Mouse (Mus musculus) limb, embryonic 12.5 days (tissue): ENCODE data around the gene Igfals. TPM values are rescaled to one million over a fixed set of nuclear protein-coding genes. Genes with fewer than 3 reads are reported as not detected.
A peak's percentile ranks its signal among the peaks of the same experiment; 100 is the strongest.

ENCODE experiments used
- ATAC-seq: fragments of 200-750 bp; cut with Nextera tagmentation; 2 replicates; pipeline ENCODE4 v1.8.0; 2017; ENCODE audit warnings: low read depth, moderate TSS enrichment; ENCODE audit not compliant: insufficient number of reproducible peaks, insufficient read depth, low FRiP score, low TSS enrichment
- H3K27ac ChIP-seq: fragments of 300-500 bp; sonication (generic); 2 replicates; pipeline ENCODE4 v1.5.1; 2016; ENCODE audit warnings: mild to moderate bottlenecking, moderate library complexity
- H3K27me3 ChIP-seq: fragments of 300-500 bp; sonication (generic); 2 replicates; pipeline ENCODE4 v1.6.1; 2016; ENCODE audit warnings: mild to moderate bottlenecking, moderate library complexity
- H3K36me3 ChIP-seq: fragments of 300-500 bp; sonication (generic); 2 replicates; pipeline ENCODE4 v1.6.1; 2016; ENCODE audit warnings: mild to moderate bottlenecking, moderate library complexity
- H3K4me1 ChIP-seq: fragments of 300-500 bp; sonication (generic); replicated peaks from 2 replicates; pipeline ENCODE4 v1.6.1; 2016
- H3K4me2 ChIP-seq: fragments of 300-500 bp; sonication (generic); 2 replicates; pipeline ENCODE4 v1.6.1; 2016; ENCODE audit warnings: mild to moderate bottlenecking, moderate library complexity
- H3K4me3 ChIP-seq: fragments of 300-500 bp; sonication (generic); replicated peaks from 2 replicates; pipeline ENCODE4 v1.5.1; 2016; ENCODE audit warnings: mild to moderate bottlenecking
- H3K9ac ChIP-seq: fragments of 300-500 bp; sonication (generic); replicated peaks from 2 replicates; pipeline ENCODE4 v1.6.1; 2016; ENCODE audit warnings: mild to moderate bottlenecking, moderate library complexity
- H3K9me3 ChIP-seq: fragments of 300-500 bp; sonication (generic); 2 replicates; pipeline ENCODE4 v1.6.1; 2016; ENCODE audit warnings: mild to moderate bottlenecking, moderate library complexity
- WGBS: fragments of 180-500 bp; shearing (Covaris S2); methylation state at CpG from one replicate; pipeline ENCODE4 v1.1.7; 2016; 5-methylcytosine and 5-hydroxymethylcytosine counted together
- polyA plus RNA-seq: library from polyadenylated mRNA; unstranded; fragments of >200 nt; fragmentation: Nextera tagmentation; extraction: Ambion mirVana; gene quantifications from 2 replicates; pipeline ENCODE4 v1.2.1, GENCODE M21; 2016

The Igfals gene
- polyA plus RNA-seq, 1 experiment from 2014 or later: 0.43 TPM

- H3K4me2 ChIP-seq: peak overlapping the region; percentile 89
- no peak for ATAC-seq
These were observed 17.2 kb upstream of the Igfals start for GRCm38 (mm10) chr17:24848600-24849031.

DNA sequence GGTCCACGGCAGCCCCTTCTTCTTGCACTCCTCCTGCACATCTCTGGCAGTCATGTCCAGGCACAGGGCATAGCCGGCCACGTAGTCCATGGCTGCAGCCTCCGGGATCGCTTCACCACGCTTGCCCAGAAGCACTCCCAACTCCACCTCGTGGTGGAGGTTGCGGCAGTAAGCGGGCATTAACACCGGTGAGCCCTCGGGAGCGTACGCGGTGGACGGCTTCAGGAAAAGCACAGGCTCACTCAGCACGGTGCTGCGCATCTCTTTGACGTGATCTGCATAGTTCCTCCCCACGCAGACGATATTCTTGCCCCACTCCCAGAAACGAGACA lies 16.1 kb upstream of the Igfals start:
- peak overlapping the region; percentile 94 for H3K27ac ChIP-seq
- no peaks in the 10 kb centered on the region for H3K9me3 ChIP-seq
- peaks cover 13% of the 10 kb centered on the region for H3K36me3 ChIP-seq
- peak overlapping the region; percentile 69 for H3K4me3 ChIP-seq
- ATAC-seq: no peak; the same call in 1 of the 2 replicates
- H3K9ac ChIP-seq: peak overlapping the region; percentile 74
- H3K27me3 ChIP-seq: peaks cover 20% of the 10 kb centered on the region
- peaks cover 22% of the 10 kb centered on the region for H3K4me1 ChIP-seq
- H3K4me2 ChIP-seq: peak overlapping the region; percentile 89
- WGBS: under 1% methylated on average over 21 of the region's 21 CpGs

More at GRCm38 (mm10) chr17:24848600-24849031, 17.2 kb upstream of the Igfals start:
- Histone ChIP-seq H3K9ac (0 out of 2 replicates have a peak overlapping the region, but pooled peaks have one; percentile 27), H3K4me3 (peak overlapping the region; percentile 69; the same call in 1 of the 2 replicates), H3K9me3 (no peaks in the 10 kb centered on the region), H3K27ac (no peak overlapping the region), H3K4me1 (peaks cover 22% of the 10 kb centered on the region), H3K27me3 (peaks cover 27% of the 10 kb centered on the region), H3K36me3 (peaks cover 9% of the 10 kb centered on the region)

GRCm38 (mm10) chr17:24850065-24850772 lies 15.6 kb upstream of the Igfals start, which contains the start of gene Fahd1:
Fahd1 (minus strand) TSS chr17:24850364.
- peaks cover 14% of the 10 kb centered on the region for H3K36me3 ChIP-seq
- H3K4me2 ChIP-seq: peak within 1 kb of the TSS; percentile 89
- H3K4me3 ChIP-seq: peak within 1 kb of the TSS; percentile 69
- peak; percentile 100 for ATAC-seq
- under 1% methylated on average over 58 of the region's 58 CpGs for WGBS
- H3K9ac ChIP-seq: peak within 1 kb of the TSS; percentile 74
- no peaks in the 10 kb centered on the region for H3K9me3 ChIP-seq
- peaks cover 22% of the 10 kb centered on the region for H3K4me1 ChIP-seq
- H3K27me3 ChIP-seq: peaks cover 15% of the 10 kb centered on the region
- peak within 1 kb of the TSS; percentile 94 for H3K27ac ChIP-seq

DNA sequence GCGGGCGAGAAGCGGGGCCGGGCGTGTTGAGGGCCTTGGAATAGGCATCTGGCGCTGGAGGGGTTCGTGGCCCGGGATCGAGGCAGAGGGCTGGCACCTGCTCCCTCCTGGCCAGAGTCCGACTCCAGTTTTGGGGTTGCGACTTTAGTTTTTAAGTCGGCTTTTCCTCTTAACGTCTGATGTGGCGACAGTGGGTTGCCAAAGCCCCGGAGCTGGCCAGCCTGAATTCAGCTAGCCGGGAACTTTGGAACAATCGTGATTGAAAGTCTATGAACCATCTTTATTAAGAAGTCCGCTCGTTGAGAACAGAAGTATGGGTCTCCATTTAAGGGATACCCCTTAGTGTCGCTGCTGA lies 15.0 kb upstream of the Igfals start:
- ATAC-seq: no peak
- peaks cover 22% of the 10 kb centered on the region for H3K4me1 ChIP-seq
- peak overlapping the region; percentile 74 for H3K9ac ChIP-seq
- no peaks in the 10 kb centered on the region for H3K9me3 ChIP-seq
- H3K4me2 ChIP-seq: peak overlapping the region; percentile 89
- 3% methylated on average over 20 of the region's 20 CpGs for WGBS
- peaks cover 13% of the 10 kb centered on the region for H3K27me3 ChIP-seq
- H3K27ac ChIP-seq: no peak overlapping the region
- H3K36me3 ChIP-seq: peaks cover 19% of the 10 kb centered on the region
- H3K4me3 ChIP-seq: peak overlapping the region; percentile 69

DNA sequence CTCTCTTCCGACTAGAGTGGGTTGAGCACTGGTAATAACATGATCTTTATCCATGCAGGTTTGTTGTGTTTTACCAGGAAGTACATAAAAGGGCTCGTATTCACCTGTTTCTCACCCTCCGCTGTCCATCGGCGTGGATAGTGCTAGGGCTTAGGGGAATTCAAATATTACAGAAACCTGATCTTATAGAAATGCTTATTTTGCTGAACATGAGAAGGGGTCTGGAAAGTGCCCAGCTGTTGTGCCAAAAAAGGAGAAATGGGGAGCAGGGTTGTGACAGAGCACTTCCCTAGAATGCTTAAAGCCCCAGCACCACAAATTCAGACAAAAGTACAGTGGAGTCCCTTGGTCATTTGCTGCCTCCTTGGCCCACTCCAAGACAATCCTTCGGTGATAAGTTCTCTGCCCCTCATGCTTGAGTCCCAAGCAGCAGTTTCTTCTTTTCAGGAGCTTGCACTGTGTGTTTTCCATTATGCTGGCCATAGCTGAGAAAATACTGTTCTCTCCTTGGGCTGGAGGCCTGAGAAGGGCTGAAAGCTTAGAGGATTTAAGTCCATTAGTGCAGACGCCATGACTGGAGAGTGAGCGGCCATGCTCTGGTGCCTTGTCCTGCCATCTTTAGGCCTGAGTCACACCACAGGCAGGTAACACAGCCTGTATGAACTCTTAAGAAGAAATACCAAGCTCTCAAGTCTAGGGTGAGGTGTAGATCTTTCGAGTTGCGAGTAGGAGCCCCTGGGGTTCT lies 14.2 kb upstream of the Igfals start:
- no peak overlapping the region for H3K9ac ChIP-seq
- H3K4me1 ChIP-seq: peaks cover 22% of the 10 kb centered on the region
- H3K27me3 ChIP-seq: peaks cover 13% of the 10 kb centered on the region
- H3K27ac ChIP-seq: no peak overlapping the region
- no peak for ATAC-seq
- H3K9me3 ChIP-seq: no peaks in the 10 kb centered on the region
- H3K36me3 ChIP-seq: peaks cover 27% of the 10 kb centered on the region
- peak overlapping the region; percentile 89 for H3K4me2 ChIP-seq
- peak overlapping the region; percentile 69 for H3K4me3 ChIP-seq
- WGBS: 81% methylated on average over 10 of the region's 10 CpGs

- ATAC-seq: no peak
- Histone ChIP-seq H3K4me1 (peaks cover 7% of the 10 kb centered on the region), H3K36me3 (peaks cover 53% of the 10 kb centered on the region), H3K27me3 (peaks cover 9% of the 10 kb centered on the region), H3K9ac (no peak overlapping the region), H3K4me3 (no peak overlapping the region), H3K27ac (no peak overlapping the region), H3K4me2 (no peak overlapping the region), H3K9me3 (no peaks in the 10 kb centered on the region)
- 81% methylated on average over 3 of the region's 3 CpGs for WGBS
These were observed 9.8 kb upstream of the Igfals start for GRCm38 (mm10) chr17:24855838-24856464.

GRCm38 (mm10) chr17:24856589-24856988 lies 9.2 kb upstream of the Igfals start:
- Histone ChIP-seq H3K4me1 (peaks cover under 1% of the 10 kb centered on the region; the same call in 1 of the 2 replicates), H3K4me3 (no peak overlapping the region), H3K36me3 (peaks cover 60% of the 10 kb centered on the region), H3K27ac (no peak overlapping the region), H3K9me3 (no peaks in the 10 kb centered on the region), H3K4me2 (no peak overlapping the region), H3K27me3 (peaks cover 3% of the 10 kb centered on the region), H3K9ac (no peak overlapping the region)
- no peak for ATAC-seq
- WGBS: 88% methylated on average over 13 of the region's 13 CpGs

GRCm38 (mm10) chr17:24857831-24858470 lies 7.8 kb upstream of the Igfals start:
- peaks cover 67% of the 10 kb centered on the region for H3K36me3 ChIP-seq
- ATAC-seq: no peak
- no peaks in the 10 kb centered on the region for H3K9me3 ChIP-seq
- no peak overlapping the region for H3K9ac ChIP-seq
- 82% methylated on average over 8 of the region's 8 CpGs for WGBS
- no peaks in the 10 kb centered on the region for H3K4me1 ChIP-seq
- H3K4me3 ChIP-seq: no peak overlapping the region
- no peaks in the 10 kb centered on the region for H3K27me3 ChIP-seq
- no peak overlapping the region for H3K4me2 ChIP-seq
- no peak overlapping the region for H3K27ac ChIP-seq

- H3K27ac ChIP-seq: no peak overlapping the region
- no peaks in the 10 kb centered on the region for H3K4me1 ChIP-seq
- ATAC-seq: no peak
- no peaks in the 10 kb centered on the region for H3K9me3 ChIP-seq
- peak overlapping the region; percentile 31; the same call in 1 of the 2 replicates for H3K9ac ChIP-seq
- no peaks in the 10 kb centered on the region for H3K27me3 ChIP-seq
- H3K4me3 ChIP-seq: no peak overlapping the region
- H3K4me2 ChIP-seq: no peak overlapping the region
- H3K36me3 ChIP-seq: peaks cover 66% of the 10 kb centered on the region
- 87% methylated on average over 6 of the region's 6 CpGs for WGBS
These were observed 6.8 kb upstream of the Igfals start for GRCm38 (mm10) chr17:24858967-24859366.

DNA sequence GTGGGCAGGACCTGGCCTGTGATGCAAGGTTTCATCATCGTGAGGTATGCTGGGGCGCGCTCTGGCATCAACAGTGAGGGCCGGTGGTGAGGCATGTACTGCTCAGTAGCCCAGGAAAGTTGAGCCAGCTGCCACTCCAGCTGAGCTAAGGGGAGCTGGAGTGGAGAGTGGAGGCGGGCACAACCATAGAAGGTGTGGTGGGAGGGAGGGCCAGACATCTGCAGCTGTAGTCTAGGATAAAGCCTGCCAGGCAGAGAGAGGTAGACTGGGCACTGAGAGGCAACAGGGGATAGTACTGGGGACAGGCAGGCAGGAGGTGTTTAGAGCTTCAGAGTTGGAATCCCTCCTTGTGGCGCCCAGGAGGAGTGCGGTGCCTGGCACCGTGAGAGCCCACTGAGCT lies 5.7 kb upstream of the Igfals start:
- WGBS: 90% methylated on average over 8 of the region's 8 CpGs
- H3K4me3 ChIP-seq: no peak overlapping the region
- no peaks in the 10 kb centered on the region for H3K9me3 ChIP-seq
- no peak overlapping the region for H3K9ac ChIP-seq
- ATAC-seq: no peak
- H3K27me3 ChIP-seq: no peaks in the 10 kb centered on the region
- H3K4me2 ChIP-seq: no peak overlapping the region
- H3K4me1 ChIP-seq: no peaks in the 10 kb centered on the region
- no peak overlapping the region for H3K27ac ChIP-seq
- peaks cover 68% of the 10 kb centered on the region for H3K36me3 ChIP-seq

DNA sequence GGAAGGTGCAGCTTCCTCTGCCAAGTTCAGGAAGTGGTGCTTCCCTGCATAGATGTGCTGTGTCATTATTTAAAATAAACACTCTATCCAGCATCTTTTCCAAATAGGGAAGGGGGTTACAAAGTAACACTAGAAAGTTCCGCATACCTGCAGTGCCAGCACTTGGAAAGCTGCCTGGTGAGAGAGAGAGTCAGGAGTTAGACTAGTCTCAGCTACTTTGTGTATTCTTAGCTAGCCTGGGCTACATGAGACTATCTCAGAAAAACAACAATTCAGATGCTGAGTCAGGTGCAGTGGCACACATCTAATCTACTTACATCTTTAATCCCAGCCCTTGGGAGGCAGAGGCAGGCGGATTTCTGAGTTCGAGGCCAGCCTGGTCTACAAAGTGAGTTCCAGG lies 4.0 kb upstream of the Igfals start:
- no peaks in the 10 kb centered on the region for H3K4me1 ChIP-seq
- H3K4me3 ChIP-seq: no peak overlapping the region
- ATAC-seq: no peak
- H3K27me3 ChIP-seq: no peaks in the 10 kb centered on the region
- 96% methylated on average over 3 of the region's 3 CpGs for WGBS
- H3K9me3 ChIP-seq: no peaks in the 10 kb centered on the region
- H3K4me2 ChIP-seq: no peak overlapping the region
- H3K27ac ChIP-seq: no peak overlapping the region
- H3K9ac ChIP-seq: no peak overlapping the region
- peaks cover 56% of the 10 kb centered on the region for H3K36me3 ChIP-seq
